Mouse (Mus musculus) stomach, postnatal 0 days (tissue): ENCODE data around the gene Padi6.

Experiments
- CTCF ChIP-seq: IDR thresholded peaks from 2 replicates; pipeline ENCODE4 v1.5.1; 2016; ENCODE audit warnings: antibody characterized with exemption, low read depth, mild to moderate bottlenecking, moderate library complexity
- EP300 ChIP-seq: optimal IDR thresholded peaks from 2 replicates; pipeline ENCODE3; 2016; ENCODE audit warnings: antibody characterized with exemption

DNA sequence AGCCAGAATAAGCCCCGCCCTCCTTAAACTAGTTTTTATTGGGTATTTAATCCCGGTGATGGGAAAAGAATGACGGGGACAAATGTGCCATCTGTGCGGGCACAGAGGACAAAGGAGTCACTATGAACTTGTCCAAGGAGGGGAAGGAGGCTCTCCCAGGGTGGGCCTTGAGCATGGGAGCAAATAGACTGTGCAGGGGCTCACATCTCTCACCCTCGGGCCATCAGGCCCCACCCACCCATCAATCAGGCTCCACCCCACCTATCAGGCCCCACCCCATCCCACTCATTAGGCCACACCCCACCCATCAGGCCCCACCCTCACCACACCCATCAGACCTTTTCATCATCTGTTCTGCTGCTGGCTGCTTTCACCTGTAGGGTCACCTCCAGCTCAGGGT is 26.5 kb upstream of the Padi6 start:
- TF ChIP-seq CTCF (no peak), EP300 (no peak)
